Mouse (Mus musculus): Measurements from ENCODE around the gene Anxa2. TPM values are rescaled to one million over a fixed set of nuclear protein-coding genes. Genes with fewer than 3 reads are reported as not detected.

The Anxa2 gene
- polyA plus RNA-seq, 1 experiment from 2014 or later, result 138 TPM

DNA sequence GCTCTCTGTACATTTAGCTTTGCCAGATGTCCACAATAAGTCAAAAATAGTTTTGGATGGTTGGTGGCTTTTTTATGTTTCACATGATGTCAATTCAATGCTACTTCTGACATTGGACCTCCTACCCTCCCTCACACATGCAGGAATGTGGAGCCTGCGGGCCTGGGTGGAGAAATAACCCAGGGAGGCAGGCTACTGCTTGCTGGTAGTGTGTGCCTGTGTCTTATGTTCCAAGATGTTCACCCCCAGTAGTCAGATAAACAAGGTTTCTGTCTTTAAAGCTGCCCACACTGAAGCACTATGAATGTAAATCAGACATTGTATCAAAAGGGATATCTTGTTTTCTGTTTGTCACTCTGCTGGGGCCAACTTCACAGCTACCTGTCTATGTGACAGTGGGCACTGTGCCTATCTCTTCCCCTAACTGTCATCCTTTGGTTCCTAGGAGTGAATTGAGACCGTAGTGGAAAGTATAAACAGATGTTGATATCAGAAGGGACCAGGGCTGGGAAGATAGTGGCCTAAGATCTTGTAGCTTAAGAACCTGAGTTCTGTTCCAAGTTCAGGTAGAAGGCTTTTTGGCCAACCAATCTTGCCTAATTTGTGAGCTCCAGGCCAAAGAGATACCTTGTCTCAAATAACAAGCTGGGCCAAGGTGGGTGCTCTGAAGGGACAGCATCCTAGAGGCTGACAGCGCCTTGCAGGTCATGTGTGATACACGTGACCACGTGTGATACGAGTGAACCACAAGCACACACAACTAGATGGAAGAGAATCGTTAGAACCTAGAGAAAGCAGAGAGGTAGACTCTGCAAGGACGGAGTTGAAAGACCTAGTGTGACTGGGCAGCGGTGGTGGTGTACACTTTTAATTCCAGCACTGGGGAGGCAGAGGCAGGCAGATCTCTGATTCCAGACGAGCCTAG, 1.3 kb upstream of the Anxa2 start:
- peaks cover 33% of the 10 kb centered on the region for H3K4me1 ChIP-seq
- DNase-seq (ENCODE audit: low spot score), result no peak
- no peak overlapping the region for H3K27ac ChIP-seq
- peaks cover 29% of the 10 kb centered on the region for H3K27me3 ChIP-seq (ENCODE audit: low read depth, poor library complexity, severe bottlenecking)
- H3K9me3 ChIP-seq (replicated peaks), result no peaks in the 10 kb centered on the region
- H3K36me3 ChIP-seq, result no peaks in the 10 kb centered on the region
- H3K4me3 ChIP-seq, result no peak overlapping the region
- 92% methylated on average over 10 of the region's 10 CpGs for WGBS

DNA sequence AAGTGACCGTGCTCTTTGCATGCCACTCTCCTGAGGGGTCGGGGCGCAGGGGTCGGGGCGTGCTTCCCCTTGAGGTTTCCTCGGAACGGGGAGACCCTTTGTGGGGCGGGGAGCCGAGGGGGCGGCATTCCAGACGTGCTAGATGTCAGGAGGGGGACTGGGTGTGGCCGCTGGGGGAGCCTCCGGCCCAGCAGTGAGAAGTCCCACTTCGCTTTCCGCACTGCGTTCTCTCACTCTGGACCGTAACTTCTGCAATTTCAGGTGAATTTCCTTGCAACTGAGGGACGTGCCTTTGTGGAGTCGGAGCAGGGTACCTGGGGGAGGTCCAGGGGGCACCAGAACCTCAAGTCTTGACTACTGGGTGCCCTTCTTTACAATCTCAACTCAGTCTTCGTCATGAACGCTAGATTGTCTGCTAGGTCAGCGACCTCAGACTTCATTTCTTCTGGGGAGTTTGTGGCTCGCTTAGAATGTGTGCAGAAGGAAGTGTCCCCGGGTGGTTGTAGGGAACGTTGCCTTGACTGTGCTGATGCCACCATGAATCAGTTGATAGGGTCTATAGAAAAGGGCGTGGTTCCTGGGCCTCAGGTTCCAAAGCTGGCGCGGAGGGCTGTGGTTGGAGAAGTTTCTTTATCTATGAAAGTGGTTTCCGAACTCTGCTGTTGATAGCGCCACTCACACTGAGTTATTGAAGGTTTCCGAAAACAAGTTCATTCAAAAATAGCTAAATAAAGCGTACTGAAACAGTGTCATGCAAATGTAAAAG, 664 bp downstream of the Anxa2 start:
- peak overlapping the region; percentile 65 for H3K4me3 ChIP-seq
- peak; percentile 56 for DNase-seq (ENCODE audit: low spot score)
- H3K36me3 ChIP-seq, result no peaks in the 10 kb centered on the region
- H3K27ac ChIP-seq, result peak overlapping the region; percentile 87
- peaks cover 29% of the 10 kb centered on the region for H3K27me3 ChIP-seq (ENCODE audit: low read depth, poor library complexity, severe bottlenecking)
- H3K4me1 ChIP-seq, result peaks cover 52% of the 10 kb centered on the region
- 6% methylated on average over 32 of the region's 32 CpGs for WGBS
- H3K9me3 ChIP-seq (replicated peaks), result no peaks in the 10 kb centered on the region

DNA sequence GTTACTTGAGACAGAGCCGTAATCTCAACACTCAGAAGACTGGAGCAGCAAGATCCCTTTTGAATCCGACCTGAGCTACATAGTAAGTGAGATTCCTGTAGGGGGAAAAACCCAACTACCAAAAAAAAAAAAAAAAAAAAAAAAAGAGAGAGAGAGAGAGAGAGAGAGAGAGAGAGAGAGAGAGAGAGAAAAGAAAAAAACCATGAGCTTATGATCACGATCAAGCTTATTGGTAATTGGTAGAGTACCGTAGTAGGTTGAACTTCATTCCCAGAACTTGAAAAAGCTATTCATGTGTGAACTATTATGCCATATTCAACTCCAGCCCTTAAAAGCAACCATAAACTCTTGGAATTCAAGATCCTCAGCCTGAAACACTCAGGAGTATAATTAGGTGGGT, 1.3 kb downstream of the Anxa2 start:
- no peak for DNase-seq (ENCODE audit: low spot score)
- H3K27ac ChIP-seq, result no peak overlapping the region
- H3K9me3 ChIP-seq (replicated peaks), result no peaks in the 10 kb centered on the region
- no peaks in the 10 kb centered on the region for H3K36me3 ChIP-seq
- peak overlapping the region; percentile 65 for H3K4me3 ChIP-seq
- 65% methylated on average over 4 of the region's 4 CpGs for WGBS
- H3K4me1 ChIP-seq, result peaks cover 58% of the 10 kb centered on the region
- peaks cover 29% of the 10 kb centered on the region for H3K27me3 ChIP-seq (ENCODE audit: low read depth, poor library complexity, severe bottlenecking)

DNA sequence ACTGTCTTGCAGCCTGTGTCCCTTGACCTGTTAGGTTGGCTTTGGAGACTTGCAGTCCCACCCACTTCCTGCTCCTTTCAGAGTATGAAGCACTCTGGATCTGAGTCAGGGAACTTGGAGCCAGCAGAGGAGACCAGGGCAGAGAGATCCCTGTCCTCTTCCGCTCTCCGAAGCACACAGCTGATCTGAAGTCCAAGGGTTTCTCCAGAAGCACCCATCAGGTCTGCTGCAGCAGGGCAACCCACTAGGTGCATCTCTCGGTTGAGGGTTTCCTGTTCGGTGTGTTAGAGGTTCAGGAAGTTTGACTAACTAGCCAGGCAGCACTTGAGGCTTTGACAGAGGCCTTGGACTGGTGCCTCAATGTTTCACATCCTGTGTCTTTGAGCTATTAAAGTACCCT, 2.0 kb downstream of the Anxa2 start:
- H3K4me1 ChIP-seq, result peaks cover 62% of the 10 kb centered on the region
- no peaks in the 10 kb centered on the region for H3K36me3 ChIP-seq
- no peaks in the 10 kb centered on the region for H3K9me3 ChIP-seq (replicated peaks)
- 0 out of 2 replicates have a peak overlapping the region, but pooled peaks have one; percentile 6 for H3K27ac ChIP-seq
- H3K4me3 ChIP-seq, result no peak overlapping the region
- H3K27me3 ChIP-seq (ENCODE audit: low read depth, poor library complexity, severe bottlenecking), result peaks cover 29% of the 10 kb centered on the region
- DNase-seq (ENCODE audit: low spot score), result no peak
- 84% methylated on average over 4 of the region's 4 CpGs for WGBS

DNA sequence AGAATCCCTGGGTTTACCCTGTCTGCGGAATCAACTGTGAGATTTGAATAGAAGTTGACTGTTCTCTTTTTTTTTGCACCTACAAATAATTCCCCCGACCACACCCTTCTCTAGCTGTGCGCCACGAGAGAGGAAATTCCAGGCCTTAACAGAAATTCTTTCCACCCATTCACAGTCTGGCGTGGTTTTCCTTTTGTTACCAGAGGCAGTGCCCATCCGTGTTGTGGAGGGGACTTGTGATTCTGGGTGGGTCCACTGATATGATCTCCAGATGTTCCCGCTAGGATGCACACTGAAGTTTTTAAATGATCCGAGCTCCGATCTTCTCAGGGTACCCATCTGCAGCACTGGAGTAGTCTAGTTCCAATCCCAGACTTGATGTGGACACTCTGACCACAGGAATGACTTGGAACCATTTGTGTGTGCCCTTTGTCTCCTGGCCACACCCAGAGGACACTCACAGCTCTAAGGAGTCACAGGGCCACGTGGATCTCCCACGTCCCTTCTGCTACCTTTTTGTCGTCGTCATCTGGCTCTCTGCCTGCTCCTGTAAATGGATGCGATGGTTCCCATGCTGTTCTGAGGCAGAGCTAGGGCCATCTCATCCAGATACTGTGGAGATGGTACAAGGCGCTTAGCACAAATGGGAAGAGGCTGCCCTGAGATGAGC, 3.1 kb downstream of the Anxa2 start:
- DNase-seq (ENCODE audit: low spot score), result no peak
- WGBS, result 92% methylated on average over 15 of the region's 15 CpGs
- H3K4me3 ChIP-seq, result no peak overlapping the region
- no peaks in the 10 kb centered on the region for H3K36me3 ChIP-seq
- H3K9me3 ChIP-seq (replicated peaks), result no peaks in the 10 kb centered on the region
- H3K27me3 ChIP-seq (ENCODE audit: low read depth, poor library complexity, severe bottlenecking), result peaks cover 29% of the 10 kb centered on the region
- peak overlapping the region; percentile 12; the same call in 1 of the 2 replicates for H3K27ac ChIP-seq
- peaks cover 65% of the 10 kb centered on the region for H3K4me1 ChIP-seq

DNA sequence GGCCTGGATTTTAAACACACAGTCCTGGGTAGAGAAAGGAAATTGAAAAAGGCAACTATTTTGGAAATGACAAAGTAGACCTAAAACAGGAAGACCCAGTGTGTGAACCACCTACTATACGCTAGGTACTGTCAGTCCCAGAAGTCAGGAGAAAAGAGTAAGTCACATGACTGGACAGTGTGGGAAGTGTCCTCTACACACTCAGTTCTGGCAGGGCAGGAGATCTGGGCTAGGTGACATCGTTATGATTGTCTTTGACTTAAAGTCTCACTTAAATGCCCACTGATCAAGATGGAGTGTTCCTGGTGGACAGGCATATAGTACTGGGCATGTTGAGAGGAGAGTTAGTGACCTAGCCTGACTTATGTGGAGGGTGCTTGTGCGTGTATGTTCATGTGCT, 3.7 kb downstream of the Anxa2 start:
- Histone ChIP-seq H3K4me1 (peaks cover 65% of the 10 kb centered on the region), H3K27me3 (ENCODE audit: low read depth, poor library complexity, severe bottlenecking) (peaks cover 29% of the 10 kb centered on the region), H3K27ac (peak overlapping the region; percentile 82), H3K36me3 (no peaks in the 10 kb centered on the region), H3K9me3 (replicated peaks) (no peaks in the 10 kb centered on the region), H3K4me3 (no peak overlapping the region)
- WGBS, result 95% methylated on average over 3 of the region's 3 CpGs
- DNase-seq (ENCODE audit: low spot score), result no peak

DNA sequence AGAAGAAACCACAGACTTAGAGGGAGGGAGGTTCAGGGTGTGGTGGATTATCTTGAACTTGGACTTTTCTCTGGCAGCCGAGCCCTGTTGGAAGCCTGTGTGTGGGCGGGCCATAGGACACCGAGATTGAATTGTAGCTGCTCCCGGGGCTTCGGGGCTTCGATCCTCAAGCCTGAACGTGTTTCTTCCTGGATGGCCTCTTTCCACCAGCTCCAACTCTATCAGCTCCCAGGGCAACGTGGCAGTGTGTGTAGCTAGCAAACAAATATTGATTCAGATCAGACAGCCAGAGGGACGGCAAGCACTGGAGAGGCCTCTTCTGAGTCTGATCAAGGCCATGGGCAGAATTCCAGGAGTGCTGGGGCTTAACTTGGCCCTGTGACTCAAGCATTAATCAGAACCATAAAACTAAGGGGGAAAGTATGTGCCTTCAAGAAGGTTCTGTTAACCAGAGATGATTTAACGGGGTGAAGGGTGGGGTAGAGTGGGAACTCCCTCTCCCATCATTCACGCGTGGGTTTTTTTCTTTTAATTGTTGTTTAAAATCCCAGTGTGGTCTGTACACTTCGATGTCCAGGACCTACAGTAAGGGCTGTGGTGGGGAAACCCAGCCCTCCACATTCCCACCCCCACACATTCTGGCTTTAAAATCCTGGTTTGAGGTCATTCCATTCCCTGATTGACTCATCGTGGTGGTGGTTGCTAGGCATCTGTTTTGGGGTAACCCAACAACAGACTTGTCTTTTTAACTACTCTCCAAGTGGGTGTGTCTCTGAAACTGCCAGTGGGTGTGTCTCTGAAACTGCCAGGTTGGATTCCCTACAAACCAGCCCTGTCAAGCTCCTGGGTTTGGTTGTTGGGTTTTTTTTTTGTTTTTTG, 4.6 kb downstream of the Anxa2 start:
- Histone ChIP-seq H3K4me1 (peaks cover 64% of the 10 kb centered on the region), H3K4me3 (no peak overlapping the region), H3K27ac (peak overlapping the region; percentile 82), H3K27me3 (ENCODE audit: low read depth, poor library complexity, severe bottlenecking) (peaks cover 21% of the 10 kb centered on the region), H3K36me3 (no peaks in the 10 kb centered on the region), H3K9me3 (replicated peaks) (no peaks in the 10 kb centered on the region)
- DNase-seq (ENCODE audit: low spot score), result no peak
- WGBS, result 70% methylated on average over 14 of the region's 14 CpGs

DNA sequence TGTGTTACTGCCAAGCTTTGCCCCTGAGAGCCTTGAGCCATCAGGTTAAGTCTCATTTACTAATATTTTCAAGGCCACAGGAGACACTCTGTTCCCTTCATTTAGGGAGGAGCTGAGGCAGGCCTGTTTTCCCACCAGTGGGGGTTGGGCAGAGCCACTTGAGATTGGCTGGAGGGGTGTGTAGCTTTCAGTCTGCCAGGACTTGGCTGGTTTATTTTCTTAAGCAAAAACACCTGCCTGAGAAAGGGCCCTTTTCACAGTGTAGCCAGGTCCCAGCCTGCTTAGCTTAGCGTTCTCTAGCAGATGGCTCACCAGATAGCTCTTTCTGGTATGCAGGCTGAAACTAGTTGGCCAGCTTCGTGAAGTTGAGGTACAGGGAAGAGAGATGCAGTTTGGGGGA, 5.6 kb downstream of the Anxa2 start:
- H3K4me1 ChIP-seq, result peaks cover 54% of the 10 kb centered on the region
- WGBS, result 39% methylated on average over 2 of the region's 2 CpGs
- no peak overlapping the region for H3K4me3 ChIP-seq
- no peaks in the 10 kb centered on the region for H3K36me3 ChIP-seq
- H3K27ac ChIP-seq, result peak overlapping the region; percentile 79
- H3K9me3 ChIP-seq (replicated peaks), result no peaks in the 10 kb centered on the region
- H3K27me3 ChIP-seq (ENCODE audit: low read depth, poor library complexity, severe bottlenecking), result peaks cover 11% of the 10 kb centered on the region
- DNase-seq (ENCODE audit: low spot score), result peak; percentile 75

DNA sequence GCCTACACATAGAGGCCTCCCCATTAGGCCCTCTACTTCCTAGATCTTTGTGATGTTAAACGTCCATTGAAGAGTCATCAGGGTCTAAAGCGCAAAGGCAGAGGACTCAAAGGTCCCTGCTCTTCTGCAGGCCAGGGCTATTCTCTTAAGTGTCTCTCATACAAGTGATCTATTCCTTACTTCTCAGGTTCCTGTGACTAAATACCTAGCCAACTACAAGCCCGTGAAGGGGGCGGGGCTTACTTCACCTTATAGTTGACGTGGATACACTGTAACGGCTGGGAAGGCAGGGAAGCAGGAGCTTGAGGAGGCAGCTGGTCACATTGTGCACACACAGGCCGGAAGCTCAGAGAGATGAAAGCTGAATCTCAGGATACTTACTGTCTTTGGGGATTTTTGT, 6.5 kb downstream of the Anxa2 start:
- Histone ChIP-seq H3K9me3 (replicated peaks) (no peaks in the 10 kb centered on the region), H3K4me3 (no peak overlapping the region), H3K4me1 (peaks cover 47% of the 10 kb centered on the region), H3K36me3 (no peaks in the 10 kb centered on the region), H3K27ac (peak overlapping the region; percentile 79), H3K27me3 (ENCODE audit: low read depth, poor library complexity, severe bottlenecking) (0 out of 2 replicates have a peak, but pooled peaks cover 4% of the 10 kb centered on the region)
- no peak for DNase-seq (ENCODE audit: low spot score)
- 90% methylated on average over 7 of the region's 7 CpGs for WGBS

DNA sequence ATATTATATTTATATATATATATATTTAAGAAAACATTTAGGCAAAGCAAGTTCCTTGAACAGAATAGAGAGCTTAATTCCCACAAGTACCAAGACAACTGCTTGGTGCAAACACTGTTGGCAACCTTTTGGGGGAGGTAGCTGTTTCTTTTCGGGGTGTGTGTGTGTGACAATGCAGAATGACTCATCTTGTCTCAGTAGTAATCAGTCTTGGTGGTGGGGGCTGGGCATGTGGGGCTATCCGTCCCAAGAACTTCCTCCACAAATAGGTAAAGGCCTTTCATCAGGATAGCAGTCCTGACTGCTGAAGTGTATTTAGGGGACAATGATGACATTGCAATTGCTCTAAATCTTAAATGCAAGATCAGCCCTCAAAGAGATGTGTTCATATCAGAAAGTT, 9.6 kb downstream of the Anxa2 start:
- peaks cover 35% of the 10 kb centered on the region for H3K4me1 ChIP-seq
- 86% methylated on average over 2 of the region's 2 CpGs for WGBS
- no peaks in the 10 kb centered on the region for H3K9me3 ChIP-seq (replicated peaks)
- 0 out of 2 replicates have a peak, but pooled peaks cover 2% of the 10 kb centered on the region for H3K36me3 ChIP-seq
- no peak overlapping the region for H3K4me3 ChIP-seq
- DNase-seq (ENCODE audit: low spot score), result no peak
- no peaks in the 10 kb centered on the region for H3K27me3 ChIP-seq (ENCODE audit: low read depth, poor library complexity, severe bottlenecking)
- no peak overlapping the region for H3K27ac ChIP-seq

DNA sequence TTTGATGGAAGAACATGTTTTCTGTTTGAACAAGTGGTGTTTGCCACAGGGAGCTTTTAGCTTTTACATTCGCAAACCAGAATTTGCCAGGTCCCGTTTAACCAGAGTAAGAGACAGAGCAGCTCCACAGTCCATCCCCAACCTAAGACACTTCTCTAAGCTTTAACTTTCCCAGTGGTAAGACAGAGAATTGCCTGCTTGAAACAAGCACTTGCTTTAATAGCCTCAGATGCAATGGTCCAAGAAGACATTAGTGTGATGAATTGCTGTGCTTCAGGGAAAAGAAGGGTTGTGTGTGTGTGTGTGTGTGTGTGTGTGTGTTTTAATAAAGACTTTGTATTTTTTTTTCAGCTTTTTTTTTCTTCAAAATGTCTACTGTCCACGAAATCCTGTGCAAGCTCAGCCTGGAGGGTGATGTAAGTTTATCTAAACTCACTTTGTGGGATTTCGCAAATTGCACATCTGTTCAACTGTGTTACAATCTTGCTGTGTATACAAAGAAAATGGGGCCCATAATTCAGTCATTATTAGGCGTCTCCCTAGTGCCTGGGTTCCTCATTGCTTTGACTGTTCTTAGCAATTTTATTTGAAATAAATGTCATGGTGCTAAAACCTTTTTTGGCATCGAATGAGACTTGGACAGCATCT, 10.8 kb downstream of the Anxa2 start:
- no peaks in the 10 kb centered on the region for H3K9me3 ChIP-seq (replicated peaks)
- no peaks in the 10 kb centered on the region for H3K27me3 ChIP-seq (ENCODE audit: low read depth, poor library complexity, severe bottlenecking)
- H3K4me3 ChIP-seq, result no peak overlapping the region
- no peak for DNase-seq (ENCODE audit: low spot score)
- no peak overlapping the region for H3K27ac ChIP-seq
- 0 out of 2 replicates have a peak, but pooled peaks cover 2% of the 10 kb centered on the region for H3K36me3 ChIP-seq
- 79% methylated on average over 6 of the region's 6 CpGs for WGBS
- peaks cover 34% of the 10 kb centered on the region for H3K4me1 ChIP-seq

All from limb, embryonic 10.5 days (tissue).